In the genomic region with DNA sequence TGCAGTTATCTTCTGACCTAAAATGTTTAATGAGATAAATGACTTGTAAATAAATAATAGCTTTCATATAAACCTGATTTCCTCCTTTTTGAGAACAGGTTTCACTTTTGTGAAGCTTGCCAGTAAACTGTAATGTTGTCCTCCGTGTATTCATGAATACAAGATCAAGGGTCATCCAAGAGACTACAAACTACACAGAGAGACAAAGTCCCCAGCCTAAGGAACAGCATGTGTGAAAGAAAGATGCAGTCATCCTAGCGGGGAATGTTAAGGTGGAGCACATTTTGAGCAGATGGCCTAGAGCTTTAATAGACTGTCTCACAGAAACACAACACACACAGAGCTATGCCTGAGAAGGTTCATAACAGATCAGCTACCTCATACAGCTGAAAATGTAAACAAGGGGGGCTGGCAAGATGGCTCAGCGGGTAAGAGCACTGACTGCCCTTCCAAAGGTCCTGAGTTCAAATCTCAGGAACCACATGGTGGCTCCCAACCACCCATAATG, we compare ENCODE assay signal across 10 mouse cellular contexts.
"Had no signal": no experiment of that assay in that cellular context is flagged by ENCODE, and none has a peak within 500 bp of the region (broad histone marks: within the 10 kb centered on the region; RNA-seq: fewer than 3 reads in every experiment).

No protein-coding gene starts in this region.

- H3K9me3 ChIP-seq: limb, embryonic 10.5 days; liver, embryonic 13.5 days; midbrain, embryonic 13.5 days had no signal

- H3K27me3 ChIP-seq: liver, embryonic 13.5 days; midbrain, embryonic 13.5 days had no signal

- H3K4me2 ChIP-seq: liver, embryonic 13.5 days; midbrain, embryonic 13.5 days had no signal

- H3K9ac ChIP-seq: liver, embryonic 13.5 days; liver, postnatal 0 days; midbrain, embryonic 13.5 days had no signal

- H3K4me3 ChIP-seq: left cerebral cortex, adult 2 months; limb, embryonic 10.5 days; liver, embryonic 13.5 days; midbrain, embryonic 13.5 days had no signal

- DNase-seq: kidney, postnatal 25 days; liver, embryonic 13.5 days; liver, postnatal 0 days; lung, postnatal 36 days; right cerebral cortex, postnatal 25 days; thymus, postnatal 36 days had no signal

- ATAC-seq: liver, postnatal 0 days; lung, postnatal 0 days; midbrain, embryonic 13.5 days had no signal

- H3K27ac ChIP-seq: left cerebral cortex, adult 2 months; limb, embryonic 10.5 days; liver, embryonic 13.5 days; midbrain, embryonic 13.5 days had no signal
